Mouse (Mus musculus): Measurements from ENCODE around the gene Pgc.

DNA sequence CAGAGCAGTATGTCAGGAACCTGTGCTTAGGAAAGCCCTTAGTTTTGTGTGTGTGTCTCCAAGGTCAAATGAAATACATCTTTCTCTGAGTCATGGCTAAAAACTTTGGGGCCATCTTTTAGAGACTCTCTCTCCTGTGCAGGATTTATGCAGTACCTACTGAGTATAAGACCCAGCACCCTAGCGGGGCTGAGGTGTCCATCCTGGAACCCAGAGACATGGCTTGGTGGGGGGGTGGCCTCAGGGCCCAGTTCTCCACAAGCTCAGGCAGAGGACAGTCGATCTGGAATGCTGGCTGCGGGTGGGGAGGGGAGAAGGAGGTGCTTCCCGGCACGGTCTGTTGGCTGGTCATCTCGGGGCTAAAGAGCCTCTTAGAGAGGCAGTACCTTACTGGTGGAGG is 29.7 kb downstream of the Pgc start:
- TF ChIP-seq CTCF (IDR thresholded peaks at IDR 0.05; ENCODE audit: extremely low read depth, insufficient read depth, low read length) (no peak), POLR2A (IDR thresholded peaks at IDR 0.05; ENCODE audit: extremely low read depth, insufficient read depth, low read length) (no peak)

All from cortical plate, adult 2 months (tissue).